Mouse (Mus musculus) embryo, embryonic 10.5 days (tissue): ENCODE results near the gene Shisa5.

ENCODE experiments used
- DNase-seq: peaks from one replicate; pipeline ENCODE4 v3.0.0-alpha.2; 2015; ENCODE audit warnings: low spot score

Shisa5 gene

GRCm38 (mm10) chr9:109022866-109023685 lies 15.3 kb upstream of the Shisa5 start:
- DNase-seq = no peak

- DNase-seq = no peak
Observed at GRCm38 (mm10) chr9:109027521-109027920, 10.8 kb upstream of the Shisa5 start.

- DNase-seq = no peak
Observed at GRCm38 (mm10) chr9:109028421-109028820, 9.9 kb upstream of the Shisa5 start.

GRCm38 (mm10) chr9:109028919-109029318 lies 9.4 kb upstream of the Shisa5 start:
- no peak for DNase-seq

- no peak for DNase-seq
Observed at GRCm38 (mm10) chr9:109030312-109030711, 8.1 kb upstream of the Shisa5 start.

GRCm38 (mm10) chr9:109031001-109031400 lies 7.4 kb upstream of the Shisa5 start:
- DNase-seq = no peak

- DNase-seq = no peak
Observed at GRCm38 (mm10) chr9:109031686-109032085, 6.7 kb upstream of the Shisa5 start.

GRCm38 (mm10) chr9:109032435-109032834 lies 5.9 kb upstream of the Shisa5 start:
- DNase-seq = no peak

- no peak for DNase-seq
Observed at GRCm38 (mm10) chr9:109038901-109039364, 568 bp downstream of the Shisa5 start.

- no peak for DNase-seq
Observed at GRCm38 (mm10) chr9:109039681-109040080, 1.3 kb downstream of the Shisa5 start.

GRCm38 (mm10) chr9:109040216-109040615 lies 1.9 kb downstream of the Shisa5 start:
- no peak for DNase-seq

- DNase-seq = no peak
Observed at GRCm38 (mm10) chr9:109040906-109041305, 2.5 kb downstream of the Shisa5 start.

GRCm38 (mm10) chr9:109041351-109041750 lies 3.0 kb downstream of the Shisa5 start:
- no peak for DNase-seq

GRCm38 (mm10) chr9:109046306-109046705 lies 7.9 kb downstream of the Shisa5 start:
- DNase-seq = peak; percentile 63

GRCm38 (mm10) chr9:109049316-109049715 lies 11.0 kb downstream of the Shisa5 start:
- no peak for DNase-seq

GRCm38 (mm10) chr9:109049996-109050673 lies 11.8 kb downstream of the Shisa5 start:
- DNase-seq = no peak

GRCm38 (mm10) chr9:109050674-109050997 lies 12.3 kb downstream of the Shisa5 start:
- no peak for DNase-seq

- DNase-seq = no peak
Observed at GRCm38 (mm10) chr9:109051011-109051501, 12.7 kb downstream of the Shisa5 start.

- DNase-seq = no peak
Observed at GRCm38 (mm10) chr9:109051651-109052489, 13.5 kb downstream of the Shisa5 start.

- no peak for DNase-seq
Observed at GRCm38 (mm10) chr9:109052490-109053260, 14.3 kb downstream of the Shisa5 start.

GRCm38 (mm10) chr9:109053366-109053765 lies 15.0 kb downstream of the Shisa5 start:
- DNase-seq = no peak

GRCm38 (mm10) chr9:109053851-109054250 lies 15.5 kb downstream of the Shisa5 start:
- no peak for DNase-seq
